Mouse (Mus musculus) ES-E14 (cell line): ENCODE measurements around the gene Actl7a. TPM values are rescaled to one million over a fixed set of nuclear protein-coding genes. Genes with fewer than 3 reads are reported as not detected.

ENCODE experiments used
- DNase-seq: peaks from one replicate; pipeline ENCODE4 v3.0.0-alpha.2; 2013; ENCODE audit warnings: low read depth, low spot score
- H3K27ac ChIP-seq: 2 replicates; pipeline ENCODE4 v1.5.1; 2012; ENCODE audit warnings: low read depth, mild to moderate bottlenecking, low read length, moderate library complexity, mixed read lengths; ENCODE audit not compliant: poor library complexity, insufficient read depth, severe bottlenecking
- H3K36me3 ChIP-seq: 2 replicates; pipeline ENCODE4 v1.6.1; 2012; ENCODE audit warnings: mild to moderate bottlenecking, low read length, moderate library complexity, mixed read lengths; ENCODE audit not compliant: control insufficient read depth, poor library complexity, insufficient read depth, severe bottlenecking
- H3K4me1 ChIP-seq, 2 experiments: fragments of 150-350 bp in 1 of 2; sonication (generic) in 1 of 2; 2 replicates each; pipeline ENCODE4 v1.6.1; 2012; ENCODE audit warnings: low read length in 2 of 2, mild to moderate bottlenecking in 1 of 2, mixed read lengths in 1 of 2; ENCODE audit not compliant: control insufficient read depth in 2 of 2, insufficient read depth in 2 of 2, poor library complexity in 1 of 2
- H3K4me3 ChIP-seq, 2 experiments: fragments of 150-350 bp in 1 of 2; sonication (generic) in 1 of 2; 2 replicates each; pipeline ENCODE4 v1.5.1; 2012; ENCODE audit warnings: low read length in 2 of 2, low read depth in 1 of 2, mild to moderate bottlenecking in 1 of 2, mixed read lengths in 1 of 2; ENCODE audit not compliant: insufficient read depth in 1 of 2, poor library complexity in 1 of 2, severe bottlenecking in 1 of 2
- H3K9ac ChIP-seq: 2 replicates; pipeline ENCODE4 v1.6.1; 2012; ENCODE audit warnings: low read depth, mild to moderate bottlenecking, low read length, mixed read lengths; ENCODE audit not compliant: poor library complexity, insufficient read depth, severe bottlenecking
- H3K9me3 ChIP-seq: fragments of 150-350 bp; sonication (generic); 2 replicates; pipeline ENCODE4 v1.6.1; 2012; ENCODE audit warnings: low read depth, mild to moderate bottlenecking, low read length; ENCODE audit not compliant: control insufficient read depth, insufficient read depth
- CHD2 ChIP-seq: IDR thresholded peaks from 2 replicates; pipeline ENCODE4 v1.6.1; 2014; ENCODE audit warnings: mild to moderate bottlenecking, low read depth, low read length, inconsistent platforms
- HCFC1 ChIP-seq: IDR thresholded peaks from 2 replicates; pipeline ENCODE4 v1.6.1; 2012; ENCODE audit warnings: low read length, inconsistent platforms, borderline replicate concordance; ENCODE audit not compliant: insufficient read depth
- MAFK ChIP-seq: IDR thresholded peaks from 2 replicates; pipeline ENCODE4 v1.6.1; 2014; ENCODE audit warnings: mild to moderate bottlenecking, low read depth, low read length, inconsistent platforms; ENCODE audit not compliant: insufficient read depth
- ZC3H11A ChIP-seq: IDR thresholded peaks from 2 replicates; pipeline ENCODE4 v1.6.1; 2012; ENCODE audit warnings: low read depth, mild to moderate bottlenecking, inconsistent platforms, low read length, borderline replicate concordance
- ZNF384 ChIP-seq: IDR thresholded peaks from 2 replicates; pipeline ENCODE4 v1.6.1; 2012; ENCODE audit warnings: low read depth, low read length, inconsistent platforms
- in situ Hi-C, 2 experiments: fragments of 600-800 bp; cut with MboI; formaldehyde crosslinking; loops; one replicate each; pipeline ENCODE4 v1.15.1; 2025; ENCODE audit warnings: low sequenced_read_pairs in 2 of 2, inconsistent platforms in 1 of 2; ENCODE audit not compliant: unreplicated experiment in 2 of 2
- total RNA-seq: library from RNA; depleted of rRNA; stranded (reverse); fragments of 300-350 nt; gene quantifications from 2 replicates; pipeline ENCODE4 v1.2.3, GENCODE M21; 2012

Actl7a gene
- total RNA-seq, 1 experiment, result 0.62 TPM

DNA sequence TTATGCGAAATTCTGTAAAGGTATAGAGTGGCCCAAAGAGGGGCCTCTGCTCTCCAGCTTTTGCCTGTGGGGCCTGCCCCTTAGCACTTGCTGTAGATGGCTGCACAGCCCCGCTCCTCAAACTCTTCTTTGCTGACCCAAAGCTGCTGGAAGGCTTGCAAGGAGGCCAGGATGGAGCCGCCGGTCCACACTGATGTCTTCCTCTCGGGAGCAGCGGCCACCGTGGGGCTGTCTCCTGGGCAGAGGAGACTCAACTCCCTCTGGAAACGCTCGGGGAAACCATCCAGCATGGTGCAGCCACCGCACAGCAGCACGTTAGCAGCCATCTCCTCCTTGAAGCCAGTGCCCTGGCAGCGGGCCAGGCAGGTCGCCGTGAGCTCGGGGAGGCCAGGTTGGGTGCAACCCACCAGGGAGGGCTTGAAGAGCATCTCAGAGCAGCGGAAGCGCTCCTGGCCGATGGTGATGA is 3.2 kb upstream of the Actl7a start, which contains the start of gene Gm26657:
TSS of gene Gm26657 (plus strand) at position 51 of the 466 bp plus-strand sequence.
- in situ Hi-C loops, result no loop called here
- H3K36me3 ChIP-seq, result peaks cover 7% of the 10 kb centered on the region; the same call in 1 of the 2 replicates
- no peak within 1 kb of the TSS for H3K27ac ChIP-seq
- peaks cover 0 to 3% of the 10 kb centered on the region in 2 experiments; a peak in 1 of 4 replicates for H3K4me1 ChIP-seq
- DNase-seq, result no peak
- H3K9ac ChIP-seq, result no peak within 1 kb of the TSS
- peak within 1 kb of the TSS; percentile 47 to 59 for H3K4me3 ChIP-seq
- no peak for TF ChIP-seq HCFC1
- no peak for TF ChIP-seq ZC3H11A
- TF ChIP-seq MAFK, result no peak
- no peak for TF ChIP-seq ZNF384
- no peak for TF ChIP-seq CHD2
- H3K9me3 ChIP-seq, result no peaks in the 10 kb centered on the region

DNA sequence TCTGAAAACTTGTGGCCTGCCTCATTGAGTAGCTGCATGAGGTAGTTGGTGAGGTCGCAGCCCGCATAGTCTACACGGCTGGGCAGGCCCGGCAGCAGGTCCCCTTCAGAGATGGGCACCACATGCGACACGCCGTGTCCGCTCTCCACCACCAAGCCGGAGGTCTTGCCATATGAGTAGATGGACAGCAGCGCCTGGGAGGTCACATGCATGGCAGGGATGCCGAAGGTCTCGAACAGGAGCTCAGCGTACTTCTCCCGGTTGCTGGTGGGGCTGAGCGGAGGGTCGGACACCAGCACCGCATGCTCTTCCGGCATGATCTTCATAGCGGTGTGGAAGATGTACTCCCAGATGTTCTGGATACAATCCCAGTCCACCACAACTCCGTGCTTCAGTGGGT is 2.6 kb upstream of the Actl7a start:
- peak overlapping the region; percentile 47 to 59; a peak in 3 of 4 replicates for H3K4me3 ChIP-seq
- in situ Hi-C loops, result no loop called here
- no peak for DNase-seq

DNA sequence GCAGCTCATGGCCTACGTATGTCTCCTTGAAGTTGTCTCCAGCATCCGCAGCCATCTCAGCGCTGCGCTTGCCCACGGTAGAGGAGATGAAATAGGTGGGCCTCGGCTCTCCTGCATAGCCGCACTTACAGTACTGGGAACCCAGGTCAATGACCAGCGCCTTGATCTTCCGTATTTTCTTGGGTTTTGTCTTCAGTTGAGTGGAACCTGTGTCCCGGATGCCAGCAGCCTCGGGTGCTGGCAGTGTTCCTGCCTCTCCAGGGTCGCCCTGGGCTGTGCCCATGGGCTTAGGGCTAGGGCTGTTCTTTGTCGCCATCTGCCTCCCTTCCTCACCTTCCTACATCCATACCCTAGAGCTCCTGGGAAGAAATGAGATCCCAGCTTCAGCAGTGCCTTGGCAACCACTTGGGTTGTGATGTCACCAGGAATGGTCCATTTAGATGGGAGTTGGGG is 2.1 kb upstream of the Actl7a start, which contains the start of gene Actl7b:
TSS of gene Actl7b (minus strand) at position 403 of the 453 bp plus-strand sequence.
- H3K9me3 ChIP-seq, result no peaks in the 10 kb centered on the region
- H3K36me3 ChIP-seq, result peaks cover 10% of the 10 kb centered on the region; the same call in 1 of the 2 replicates
- H3K27ac ChIP-seq, result no peak within 1 kb of the TSS
- in situ Hi-C loops, result no loop called here
- H3K4me3 ChIP-seq, result peak within 1 kb of the TSS; percentile 47 to 59; a peak in 3 of 4 replicates
- no peak for TF ChIP-seq HCFC1
- no peak for TF ChIP-seq MAFK
- TF ChIP-seq ZNF384, result no peak
- no peak for TF ChIP-seq ZC3H11A
- no peak for TF ChIP-seq CHD2
- H3K9ac ChIP-seq, result no peak within 1 kb of the TSS
- peaks cover 0 to 3% of the 10 kb centered on the region in 2 experiments; a peak in 1 of 4 replicates for H3K4me1 ChIP-seq
- no peak for DNase-seq

More for the DNA sequence above, 2.6 kb upstream of the Actl7a start:
- TF ChIP-seq CHD2 (no peak), ZC3H11A (no peak), HCFC1 (no peak), ZNF384 (no peak), MAFK (no peak)
- Histone ChIP-seq H3K36me3 (peaks cover 10% of the 10 kb centered on the region; the same call in 1 of the 2 replicates), H3K9ac (no peak overlapping the region), H3K27ac (no peak overlapping the region), H3K4me1 (peaks cover 0 to 3% of the 10 kb centered on the region in 2 experiments; a peak in 1 of 4 replicates), H3K9me3 (no peaks in the 10 kb centered on the region)

DNA sequence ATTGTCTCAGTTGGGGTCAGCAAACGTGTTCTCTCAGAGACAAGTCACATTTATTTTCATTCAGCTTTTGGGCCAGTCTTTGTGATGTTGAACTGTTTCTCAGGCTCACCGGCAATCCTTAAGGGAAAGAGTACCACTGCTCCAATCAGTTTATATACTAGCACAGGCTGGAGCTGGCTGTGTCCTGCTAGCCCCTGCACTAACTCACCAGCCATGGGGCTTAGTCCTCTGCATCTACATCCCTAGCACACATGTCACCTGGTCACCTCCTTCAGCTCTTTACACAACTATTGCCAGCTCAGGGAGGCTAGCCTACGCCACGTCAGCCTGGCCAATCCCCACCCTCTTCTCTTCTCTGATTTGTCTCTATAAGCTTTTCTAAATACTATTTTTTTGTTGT is 515 bp upstream of the Actl7a start:
- no peak overlapping the region for H3K4me3 ChIP-seq
- no peak for TF ChIP-seq ZNF384
- no peak for TF ChIP-seq HCFC1
- no peak for TF ChIP-seq ZC3H11A
- TF ChIP-seq CHD2, result no peak
- no peak for TF ChIP-seq MAFK
- H3K9me3 ChIP-seq, result no peaks in the 10 kb centered on the region
- peaks cover 10% of the 10 kb centered on the region; the same call in 1 of the 2 replicates for H3K36me3 ChIP-seq
- in situ Hi-C loops, result no loop called here
- DNase-seq, result no peak
- H3K9ac ChIP-seq, result no peak overlapping the region
- no peak overlapping the region for H3K27ac ChIP-seq
- peaks cover 0 to 3% of the 10 kb centered on the region in 2 experiments; a peak in 1 of 4 replicates for H3K4me1 ChIP-seq
